Mouse (Mus musculus): Measurements from ENCODE around the gene Dand5.
A peak's percentile ranks its signal among the peaks of the same experiment; 100 is the strongest.

- no peak for TF ChIP-seq E2F4 (IDR thresholded peaks at IDR 0.05; ENCODE audit: insufficient read depth)
- no peak for TF ChIP-seq POLR2A (IDR thresholded peaks at IDR 0.05; ENCODE audit: insufficient read length, low read depth)
- TF ChIP-seq USF1 (IDR thresholded peaks at IDR 0.05; ENCODE audit: low read depth) = no peak
- TF ChIP-seq SRF (IDR thresholded peaks at IDR 0.05; ENCODE audit: control insufficient read depth, insufficient read length, low read depth) = no peak
- TF ChIP-seq POLR2AphosphoS2 (IDR thresholded peaks at IDR 0.05; ENCODE audit: insufficient read length, low read depth) = no peak
- peak in 2 of 3 experiments; percentile 49 to 68 for TF ChIP-seq MYOD1 (IDR thresholded peaks at IDR 0.05; ENCODE audit: control insufficient read depth in 1 of 3, insufficient read length in 2 of 3, low read depth in 2 of 3)
- peak in 2 of 3 experiments; percentile 15 to 67 for TF ChIP-seq MYOG (IDR thresholded peaks at IDR 0.05; ENCODE audit: control insufficient read depth in 1 of 3, insufficient read depth in 1 of 3, insufficient read length in 2 of 3, low read depth in 2 of 3)
Observed at GRCm38 (mm10) chr8:84774473-84774911, 48.1 kb downstream of the Dand5 start.
